Comparison of ENCODE assay signal across 23 mouse cellular contexts in genomic region chr3:91964543-91964942, GRCm38 (mm10). TPM values are rescaled to one million over a fixed set of nuclear protein-coding genes. Genes with fewer than 3 reads are reported as not detected.
DNase-seq lines count a peak whose midpoint lies in the region; TF ChIP-seq lines count a peak whose summit lies in the region.
"Not testable (repeated sequence)": the region's sequence is repeated elsewhere in the genome, so short reads cannot be mapped to it uniquely, and the experiment has no call there.
"Had no signal": no experiment of that assay in that cellular context is flagged by ENCODE, and none has a peak within 500 bp of the region (broad histone marks: within the 10 kb centered on the region; RNA-seq: fewer than 3 reads in every experiment).

No protein-coding gene starts in this region.

- not testable (repeated sequence) for H3K36me3 ChIP-seq in E14TG2a.4 (ENCODE audit: insufficient read depth, low read length); ES-Bruce4 (ENCODE audit: control insufficient read depth, insufficient read depth, low read length, poor library complexity, severe bottlenecking); ES-E14 (ENCODE audit: control insufficient read depth, insufficient read depth, low read length, poor library complexity, severe bottlenecking)

- TF ChIP-seq EP300 in ES-Bruce4 (IDR thresholded peaks at IDR 0.05; ENCODE audit: insufficient read depth, low read depth, low read length): peak; percentile 82

- not testable (repeated sequence) for H3K27me3 ChIP-seq in E14TG2a.4 (ENCODE audit: insufficient read depth, low read length); ES-Bruce4 (ENCODE audit: control insufficient read depth, insufficient read depth, low read length, poor library complexity, severe bottlenecking)

- in situ Hi-C loops in ES-E14 (cut with MboI; ENCODE audit: low sequenced_read_pairs in 2 of 2, unreplicated experiment in 2 of 2): not testable (repeated sequence)

- DNase-seq in ES-CJ7 (ENCODE audit: low read depth, low spot score): peak; percentile 93
- DNase-seq in ES-E14 (ENCODE audit: low read depth, low spot score): peak; percentile 54
- peak; percentile 95 for DNase-seq in R1 (ENCODE audit: low read depth, low spot score)
- DNase-seq in ZHBTc4 (ENCODE audit: low read depth, low spot score): peak; percentile 89

- TF ChIP-seq POLR2A in ES-Bruce4 (IDR thresholded peaks at IDR 0.05; ENCODE audit: insufficient read depth, low read length): not testable (repeated sequence)

- H3K4me3 ChIP-seq in E14TG2a.4 (replicated peaks; ENCODE audit: low read length): 0 out of 2 replicates have a peak overlapping the region, but pooled peaks have one; percentile 29
- H3K4me3 ChIP-seq in ES-Bruce4 (ENCODE audit: low read depth, low read length); ES-E14 (ENCODE audit: insufficient read depth in 1 of 2, low read depth in 1 of 2, low read length in 2 of 2, poor library complexity in 1 of 2, severe bottlenecking in 1 of 2): not testable (repeated sequence)

- not testable (repeated sequence) for H3K9ac ChIP-seq in ES-Bruce4 (ENCODE audit: low read depth, poor library complexity, severe bottlenecking); ES-E14 (ENCODE audit: insufficient read depth, low read depth, low read length, poor library complexity, severe bottlenecking)

- H3K27ac ChIP-seq in ES-Bruce4 (ENCODE audit: insufficient read depth, low read length): peak overlapping the region; percentile 91
- peak overlapping the region; percentile 91 for H3K27ac ChIP-seq in ES-E14 (ENCODE audit: insufficient read depth, low read depth, low read length, poor library complexity, severe bottlenecking)

- TF ChIP-seq CTCF in E14TG2a.4 (conservative IDR thresholded peaks at IDR 0.05; ENCODE audit: low read length); ES-Bruce4 (IDR thresholded peaks at IDR 0.05; ENCODE audit: low read depth, low read length): not testable (repeated sequence)

- H3K9me3 ChIP-seq in E14TG2a.4 (ENCODE audit: low read length): peaks cover 22% of the 10 kb centered on the region
- peaks cover 11% of the 10 kb centered on the region for H3K9me3 ChIP-seq in ES-Bruce4 (replicated peaks; ENCODE audit: control insufficient read depth, insufficient read depth, low read length, poor library complexity, severe bottlenecking)
- H3K9me3 ChIP-seq in ES-E14 (ENCODE audit: control insufficient read depth, insufficient read depth, low read depth, low read length): not testable (repeated sequence)

- H3K4me1 ChIP-seq in E14TG2a.4 (replicated peaks; ENCODE audit: low read depth, low read length); ES-Bruce4 (ENCODE audit: control insufficient read depth, insufficient read depth, low read length); ES-E14 (ENCODE audit: control insufficient read depth in 2 of 2, insufficient read depth in 2 of 2, low read length in 2 of 2, poor library complexity in 1 of 2): not testable (repeated sequence)

RNA-seq across cellular contexts. Expression of gene Pglyrp3, which starts 49.8 kb away (rescaled TPM):
- polyA plus RNA-seq in ES-Bruce4 (2011; ENCODE audit: insufficient read depth, insufficient read length, low read depth, missing spikeins): not detected in 2 replicates
- total RNA-seq in ES-E14 (2012; rRNA removed): not detected in 2 replicates
- total RNA-seq: adrenal gland, adult 18-20 months; adrenal gland, adult 2 months; adrenal gland, adult 8-10 months; adrenal gland, postnatal 10 days; adrenal gland, postnatal 14 days; adrenal gland, postnatal 25 days; adrenal gland, postnatal 36 days; adrenal gland, postnatal 4 days; CH12.LX; G1E; MEL had no signal
- polyA plus RNA-seq: activated CD4-positive, CD25-positive, alpha-beta regulatory T cell, adult 4 months; adrenal gland, adult 2 months; brain, embryonic 14.5 days; C2C12; CD4-positive, CD25-positive, alpha-beta regulatory T cell, adult 4 months; cerebellum, adult 2 months; G1E; Patski had no signal
